Mouse (Mus musculus) forebrain, postnatal 0 days (tissue): ENCODE results near the gene Dhrs3. TPM values are rescaled to one million over a fixed set of nuclear protein-coding genes. Genes with fewer than 3 reads are reported as not detected.

Experiments
- ATAC-seq: fragments of 200-750 bp; cut with Nextera tagmentation; 2 replicates; pipeline ENCODE4 v1.8.0; 2017; ENCODE audit warnings: mild to moderate bottlenecking, moderate library complexity
- DNase-seq: peaks from one replicate; pipeline ENCODE4 v3.0.0-alpha.2; 2015
- H3K27ac ChIP-seq: fragments of 300-500 bp; sonication (generic); 2 replicates; pipeline ENCODE4 v1.5.1; 2014; ENCODE audit warnings: low read depth, mild to moderate bottlenecking, antibody characterized with exemption, low read length, moderate library complexity, mixed read lengths
- H3K27me3 ChIP-seq: fragments of 300-500 bp; sonication (generic); 2 replicates; pipeline ENCODE4 v1.6.1; 2014; ENCODE audit warnings: mild to moderate bottlenecking, low read length, mixed read lengths; ENCODE audit not compliant: insufficient read depth
- H3K36me3 ChIP-seq: fragments of 300-500 bp; sonication (generic); 2 replicates; pipeline ENCODE4 v1.6.1; 2014; ENCODE audit warnings: mild to moderate bottlenecking, moderate library complexity; ENCODE audit not compliant: insufficient read depth
- H3K4me1 ChIP-seq: fragments of 300-500 bp; sonication (generic); 2 replicates; pipeline ENCODE4 v1.6.1; 2014; ENCODE audit warnings: antibody characterized with exemption; ENCODE audit not compliant: insufficient read depth
- H3K4me2 ChIP-seq: fragments of 300-500 bp; sonication (generic); 2 replicates; pipeline ENCODE4 v1.6.1; 2014; ENCODE audit warnings: low read depth, mild to moderate bottlenecking, moderate library complexity
- H3K4me3 ChIP-seq: fragments of 300-500 bp; sonication (generic); 2 replicates; pipeline ENCODE4 v1.5.1; 2014; ENCODE audit warnings: low read depth, low read length, mixed read lengths
- H3K9ac ChIP-seq: fragments of 300-500 bp; sonication (generic); 2 replicates; pipeline ENCODE4 v1.6.1; 2014; ENCODE audit warnings: mild to moderate bottlenecking
- H3K9me3 ChIP-seq: fragments of 300-500 bp; sonication (generic); 2 replicates; pipeline ENCODE4 v1.6.1; 2016; ENCODE audit warnings: low read length
- CTCF ChIP-seq: sonication (generic); IDR thresholded peaks from 2 replicates; pipeline ENCODE4 v1.5.1; 2016; ENCODE audit warnings: antibody characterized with exemption, control low read depth, low read depth
- WGBS: fragments of 180-500 bp; shearing (Covaris S2); extraction: QIAGEN DNeasy Blood & Tissue Kit; methylation state at CpG from one replicate; pipeline ENCODE4 v1.1.7; 2014; 5-methylcytosine and 5-hydroxymethylcytosine counted together
- polyA plus RNA-seq: library from polyadenylated mRNA; unstranded; fragments of >200 nt; fragmentation: Nextera tagmentation; extraction: Ambion mirVana; gene quantifications from 2 replicates; pipeline ENCODE4 v1.2.1, GENCODE M21; 2015
- total RNA-seq: library from RNA; depleted of rRNA; stranded (reverse); fragments of >200 nt; gene quantifications from 2 replicates; pipeline ENCODE4 v1.2.3, GENCODE M21; 2014; rRNA removed

Dhrs3 gene
- total and polyA plus RNA-seq, 2 experiments from 2014 or later: 13.6 to 23.0 TPM

DNA sequence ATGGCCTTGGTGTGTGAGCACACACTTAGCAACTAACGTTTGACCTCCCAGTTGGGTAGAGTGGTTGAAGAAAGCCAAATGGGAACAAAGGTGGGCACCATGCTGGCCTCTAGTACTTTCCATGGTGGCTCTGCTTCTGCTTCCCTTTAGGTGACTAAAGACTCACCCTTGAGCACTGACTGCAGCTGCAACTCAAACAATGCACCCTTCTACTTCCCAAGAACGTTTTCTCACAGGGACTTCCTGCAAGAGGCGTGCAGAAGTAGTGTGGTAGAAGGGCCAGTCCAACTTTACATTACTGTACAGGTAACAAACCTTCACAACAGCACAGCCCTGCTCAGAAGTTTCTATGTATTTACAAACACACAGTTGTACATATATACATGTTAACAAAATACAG is 81.8 kb downstream of the Dhrs3 start:
- TF ChIP-seq CTCF: no peak
- Histone ChIP-seq H3K4me2 (no peak overlapping the region), H3K36me3 (peaks cover 5% of the 10 kb centered on the region), H3K27me3 (no peaks in the 10 kb centered on the region), H3K4me1 (no peaks in the 10 kb centered on the region), H3K27ac (no peak overlapping the region), H3K4me3 (no peak overlapping the region), H3K9ac (no peak overlapping the region), H3K9me3 (no peaks in the 10 kb centered on the region)
- 85% methylated on average over 3 of the region's 3 CpGs for WGBS
- DNase-seq (no peak), ATAC-seq (no peak)

DNA sequence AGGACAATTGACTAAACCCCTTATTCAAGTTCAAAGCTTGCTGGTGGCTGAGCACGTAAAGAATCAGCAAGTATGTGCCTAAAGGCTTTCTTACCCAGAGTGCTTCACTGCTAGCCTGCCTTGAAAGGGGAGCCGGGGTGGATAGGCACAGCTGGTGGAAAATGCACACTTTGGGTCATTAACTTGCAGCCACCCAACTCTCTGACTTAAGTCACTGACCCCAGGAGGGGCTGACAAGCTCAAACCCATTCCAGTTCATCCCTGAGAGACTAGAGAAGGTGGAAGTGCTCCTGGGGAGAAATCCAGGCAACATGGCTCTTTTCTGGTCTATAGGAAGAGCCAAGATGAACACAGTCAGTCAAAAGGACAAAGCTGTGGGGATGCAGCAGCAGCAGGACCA is 82.9 kb downstream of the Dhrs3 start:
- Histone ChIP-seq H3K27ac (no peak overlapping the region), H3K4me2 (no peak overlapping the region), H3K9ac (no peak overlapping the region), H3K9me3 (no peaks in the 10 kb centered on the region), H3K36me3 (peaks cover 5% of the 10 kb centered on the region), H3K4me3 (no peak overlapping the region), H3K27me3 (no peaks in the 10 kb centered on the region), H3K4me1 (no peaks in the 10 kb centered on the region)
- ATAC-seq (no peak), DNase-seq (no peak)
- no peak for TF ChIP-seq CTCF
- 30% methylated on average over 2 of the region's 2 CpGs for WGBS

DNA sequence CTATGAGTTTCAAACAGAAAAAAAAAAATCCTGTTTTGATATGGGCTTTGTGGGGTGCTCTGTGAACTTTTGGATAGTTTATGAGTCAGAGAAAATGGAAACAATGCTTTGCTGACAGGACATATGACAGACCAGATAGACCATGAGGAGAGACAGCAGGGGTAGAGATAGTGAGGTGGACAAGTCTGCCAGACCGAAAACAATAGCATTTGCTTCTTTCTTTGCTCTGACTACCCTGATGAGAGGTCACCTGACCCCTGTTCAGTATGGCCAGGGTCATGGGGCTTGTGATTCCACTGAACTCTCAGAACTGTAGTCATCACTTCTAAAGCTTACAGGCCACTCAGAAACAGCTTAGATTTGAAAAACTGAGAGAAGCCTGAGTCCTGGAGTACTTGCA is 84.4 kb downstream of the Dhrs3 start:
- TF ChIP-seq CTCF: no peak
- ATAC-seq (no peak), DNase-seq (no peak)
- Histone ChIP-seq H3K9me3 (no peaks in the 10 kb centered on the region), H3K9ac (no peak overlapping the region), H3K4me3 (no peak overlapping the region), H3K36me3 (peaks cover 5% of the 10 kb centered on the region), H3K27ac (no peak overlapping the region), H3K27me3 (no peaks in the 10 kb centered on the region), H3K4me2 (no peak overlapping the region), H3K4me1 (no peaks in the 10 kb centered on the region)
- 70% methylated on average over 1 of the region's 1 CpGs for WGBS

Other genes with a start within 250 kb of the Dhrs3 start
- not detected in 2 replicates for gene Gm436, start 206.5 kb upstream of the Dhrs3 start, total RNA-seq
- gene Gm436, start 206.5 kb upstream of the Dhrs3 start, polyA plus RNA-seq: not detected in 2 replicates
- not detected in 2 replicates for gene Gm13178, start 171.4 kb upstream of the Dhrs3 start, total RNA-seq
- not detected in 2 replicates for gene Gm13178, start 171.4 kb upstream of the Dhrs3 start, polyA plus RNA-seq
- gene Gm438, start 106.2 kb upstream of the Dhrs3 start, total RNA-seq: not detected in 2 replicates
- gene Gm438, start 106.2 kb upstream of the Dhrs3 start, polyA plus RNA-seq: not detected in 2 replicates